Mouse (Mus musculus) embryonic fibroblast, embryonic 13.5 days (primary cell): ENCODE results near the gene Zfp697.

Source experiments
- CTCF ChIP-seq: IDR thresholded peaks from 2 replicates; pipeline ENCODE4 v1.5.1; 2011; ENCODE audit warnings: mild to moderate bottlenecking, control low read depth, low read length, moderate library complexity, borderline replicate concordance; ENCODE audit not compliant: insufficient read depth
- POLR2A ChIP-seq: IDR thresholded peaks from 2 replicates; pipeline ENCODE4 v1.6.1; 2011; ENCODE audit warnings: low read depth, mild to moderate bottlenecking, control low read depth, low read length, moderate library complexity

GRCm38 (mm10) chr3:98366823-98367222, 15.4 kb upstream of the Zfp697 start:
- TF ChIP-seq POLR2A (no peak), CTCF (no peak)
